In the genomic region with DNA sequence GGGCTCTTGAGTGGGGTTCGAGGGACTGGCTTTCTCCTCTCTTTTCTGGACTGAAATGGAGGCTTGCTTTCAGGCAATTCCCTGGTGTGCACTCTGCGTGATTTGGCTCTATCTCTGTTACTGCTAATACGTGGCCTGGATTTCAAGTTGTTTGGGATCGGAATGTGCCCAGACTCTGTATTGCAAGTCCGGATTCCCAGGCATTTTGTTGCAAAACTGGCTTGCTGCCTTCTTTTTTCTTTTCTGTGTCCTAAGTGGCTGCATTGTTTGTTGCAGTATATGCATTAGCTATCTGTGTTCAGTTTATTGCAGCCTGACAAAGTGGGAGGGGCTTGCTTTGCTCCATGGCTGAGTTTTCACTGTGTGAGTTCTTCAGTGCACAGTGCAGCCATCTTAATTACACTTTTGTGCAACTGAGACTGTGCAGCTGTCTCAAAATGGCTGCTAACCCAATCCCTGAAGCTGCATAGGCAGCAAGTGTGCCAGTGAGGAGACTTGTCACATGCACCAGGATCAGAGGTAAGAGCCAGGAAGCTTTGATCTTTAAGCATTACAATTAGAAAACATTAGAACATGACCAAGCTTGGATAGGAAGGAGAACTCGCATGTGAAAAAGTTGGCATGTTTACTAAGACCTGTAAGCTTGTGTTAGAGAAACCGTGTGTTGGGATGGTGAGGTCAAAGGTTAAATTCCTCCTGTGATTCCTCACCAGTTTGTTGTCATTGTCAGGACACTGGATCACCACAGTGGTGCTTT, we compare ENCODE assay signal across 8 mouse cellular contexts. TPM values are rescaled to one million over a fixed set of nuclear protein-coding genes. Genes with fewer than 3 reads are reported as not detected.
A peak's percentile ranks its signal among the peaks of the same experiment; 100 is the strongest.
DNase-seq lines count a peak whose midpoint lies in the region; ATAC-seq and TF ChIP-seq lines count a peak whose summit lies in the region.

No protein-coding gene starts in this region.

- no peak overlapping the region for H3K9ac ChIP-seq in forebrain, postnatal 0 days
- H3K9ac ChIP-seq in liver, postnatal 0 days (replicated peaks): no peak overlapping the region

- no peaks in the 10 kb centered on the region for H3K9me3 ChIP-seq in forebrain, postnatal 0 days (ENCODE audit: low read length)
- no peaks in the 10 kb centered on the region for H3K9me3 ChIP-seq in liver, postnatal 0 days (ENCODE audit: low read length)

- H3K36me3 ChIP-seq in forebrain, postnatal 0 days (ENCODE audit: insufficient read depth): peaks cover 2% of the 10 kb centered on the region; the same call in 1 of the 2 replicates
- peaks cover 13% of the 10 kb centered on the region for H3K36me3 ChIP-seq in liver, postnatal 0 days (replicated peaks; ENCODE audit: insufficient read depth, low read length)

- peak overlapping the region; percentile 0 for H3K4me3 ChIP-seq in forebrain, postnatal 0 days (ENCODE audit: low read depth, low read length)
- H3K4me3 ChIP-seq in liver, postnatal 0 days (ENCODE audit: low read depth, low read length): peak overlapping the region; percentile 25

- ATAC-seq in forebrain, postnatal 0 days: peak; percentile 95
- ATAC-seq in liver, postnatal 0 days: peak; percentile 90
- 0 out of 2 replicates have a peak, but pooled peaks have one; percentile 16 for ATAC-seq in neutrophil, adult 5-6 weeks (ENCODE audit: extremely low read depth, insufficient number of reproducible peaks, low FRiP score, poor library complexity, severe bottlenecking)

- 7% methylated on average over 7 of the region's 7 CpGs for WGBS in forebrain, postnatal 0 days
- WGBS in liver, postnatal 0 days (ENCODE audit: insufficient replicate concordance): 22% methylated on average over 7 of the region's 7 CpGs

- peak; percentile 98 for DNase-seq in R1 (ENCODE audit: low read depth, low spot score)
- peak; percentile 92 for DNase-seq in cerebellum, adult 8-10 months
- peak; percentile 94 for DNase-seq in forebrain, postnatal 0 days
- DNase-seq in heart, postnatal 25 days (ENCODE audit: low spot score): peak; percentile 62
- peak; percentile 72 to 89 for DNase-seq in layer of hippocampus, adult 18-20 months (ENCODE audit: low spot score in 2 of 2)
- peak; percentile 66 for DNase-seq in liver, postnatal 0 days
- peak; percentile 89 for DNase-seq in yolk sac, embryonic 10.5 days (ENCODE audit: low spot score)

- peak; percentile 27; the same call in 1 of the 2 replicates for TF ChIP-seq EP300 in liver, postnatal 0 days (IDR thresholded peaks at IDR 0.05; ENCODE audit: low read depth)

- H3K4me2 ChIP-seq in forebrain, postnatal 0 days (ENCODE audit: low read depth): peak overlapping the region; percentile 20
- peak overlapping the region; percentile 63 for H3K4me2 ChIP-seq in liver, postnatal 0 days (ENCODE audit: low read depth, low read length)

- intact Hi-C loops in heart, postnatal 25 days (cut with DNase I): loop anchor here (1.0 to 2.0 kb wide), 3 partner anchors 13 to 64 kb away; no protein-coding TSS in a partner anchor

- H3K27ac ChIP-seq in forebrain, postnatal 0 days (ENCODE audit: low read depth, low read length): peak overlapping the region; percentile 81
- H3K27ac ChIP-seq in liver, postnatal 0 days (ENCODE audit: low read depth): peak overlapping the region; percentile 75

- peaks cover 8% of the 10 kb centered on the region; the same call in 1 of the 2 replicates for H3K4me1 ChIP-seq in forebrain, postnatal 0 days (ENCODE audit: insufficient read depth)
- H3K4me1 ChIP-seq in liver, postnatal 0 days (ENCODE audit: insufficient read depth): peaks cover 26% of the 10 kb centered on the region

- H3K27me3 ChIP-seq in forebrain, postnatal 0 days (ENCODE audit: insufficient read depth, low read length): no peaks in the 10 kb centered on the region
- no peaks in the 10 kb centered on the region for H3K27me3 ChIP-seq in liver, postnatal 0 days (ENCODE audit: insufficient read depth, low read length)

- no peak for TF ChIP-seq CTCF in forebrain, postnatal 0 days (IDR thresholded peaks at IDR 0.05; ENCODE audit: low read depth)
- no peak for TF ChIP-seq CTCF in liver, postnatal 0 days (IDR thresholded peaks at IDR 0.05; ENCODE audit: low read depth)

RNA-seq across cellular contexts. Expression of a gene that starts 26.7 kb away (rescaled TPM):
- 35.0 and 54.8 TPM in 2 replicates for total RNA-seq in forebrain, postnatal 0 days (2014; rRNA removed)
- polyA plus RNA-seq in forebrain, postnatal 0 days (2015; fragmentation: Nextera tagmentation; extraction: Ambion mirVana): 12.6 and 23.5 TPM in 2 replicates
- 10 to 100 TPM; 79.8 to 92.6 TPM for total RNA-seq in heart, postnatal 25 days (2021)
- 100 to 1,000 TPM; 103 to 122 TPM for total RNA-seq in layer of hippocampus, adult 18-20 months (2021)
- polyA plus RNA-seq in liver, postnatal 0 days (2015; fragmentation: Nextera tagmentation; extraction: Ambion mirVana): 5.6 and 6.6 TPM in 2 replicates
- total RNA-seq in neutrophil, adult 5-6 weeks (2017): 194 and 211 TPM in 2 replicates

Comparison
In these comparisons a context has a peak if more than half of its experiments do, and no peak if none do; other contexts are left out.
1. Peak in every context shown above with its lines: DNase-seq, ATAC-seq, H3K4me3 ChIP-seq and H3K27ac ChIP-seq.
2. ATAC-seq: peak in every context shown above with its lines; median percentile 95 in forebrain, postnatal 0 days; 90 in liver, postnatal 0 days; 16 in neutrophil, adult 5-6 weeks.